Mouse (Mus musculus): ENCODE data around the gene Fam221b.

- no peak for TF ChIP-seq CTCF (IDR thresholded peaks at IDR 0.05; ENCODE audit: control insufficient read depth, insufficient read depth, insufficient read length)
- TF ChIP-seq MYOG (IDR thresholded peaks at IDR 0.05; ENCODE audit: control insufficient read depth, extremely low read depth, insufficient read length): no peak
- no peak for TF ChIP-seq MAX (IDR thresholded peaks at IDR 0.05)
These were observed 466 bp upstream of the Fam221b start for GRCm38 (mm10) chr4:43669428-43669794.
